ENCODE assay signal across 6 mouse cellular contexts in genomic region chr3:123501798-123502197, GRCm38 (mm10). TPM values are rescaled to one million over a fixed set of nuclear protein-coding genes. Genes with fewer than 3 reads are reported as not detected.
DNase-seq lines count a peak whose midpoint lies in the region; ATAC-seq and TF ChIP-seq lines count a peak whose summit lies in the region.
"Not testable (repeated sequence)": the region's sequence is repeated elsewhere in the genome, so short reads cannot be mapped to it uniquely, and the experiment has no call there.
"Had no signal": no experiment of that assay in that cellular context is flagged by ENCODE, and none has a peak within 500 bp of the region (broad histone marks: within the 10 kb centered on the region; RNA-seq: fewer than 3 reads in every experiment).

No protein-coding gene starts in this region.

- H3K9ac ChIP-seq in MEL (ENCODE audit: control insufficient read depth, low read depth, low read length, poor library complexity, severe bottlenecking); liver, embryonic 12.5 days; stomach, postnatal 0 days (ENCODE audit: low read length): not testable (repeated sequence)

- H3K27ac ChIP-seq in MEL (ENCODE audit: control insufficient read depth, low read depth, low read length); liver, embryonic 12.5 days; stomach, postnatal 0 days (replicated peaks): not testable (repeated sequence)

- not testable (repeated sequence) for H3K79me2 ChIP-seq in MEL (ENCODE audit: control insufficient read depth, insufficient read depth, low read length, poor library complexity)

- peaks cover 0 to 17% of the 10 kb centered on the region in 2 experiments; a peak in 2 of 4 replicates for H3K36me3 ChIP-seq in MEL (ENCODE audit: control insufficient read depth in 1 of 2, insufficient read depth in 2 of 2, low read length in 2 of 2)
- peaks cover 17% of the 10 kb centered on the region for H3K36me3 ChIP-seq in liver, embryonic 12.5 days
- not testable (repeated sequence) for H3K36me3 ChIP-seq in stomach, postnatal 0 days (ENCODE audit: control insufficient read depth, insufficient read depth, low read length)

- WGBS in liver, embryonic 12.5 days (ENCODE audit: insufficient replicate concordance) = 76% methylated on average over 2 of the region's 2 CpGs
- 78% methylated on average over 2 of the region's 2 CpGs for WGBS in stomach, postnatal 0 days

- DNase-seq in 416B (ENCODE audit: low read depth) (peak; percentile 11), MEL (ENCODE audit: low read depth, low spot score) (peak; percentile 62), R1 (ENCODE audit: low read depth, low spot score) (peak; percentile 24)
- not testable (repeated sequence) for DNase-seq in stomach, postnatal 0 days (ENCODE audit: low spot score)

- not testable (repeated sequence) for H3K27me3 ChIP-seq in MEL (ENCODE audit: control insufficient read depth in 1 of 2, insufficient read depth in 2 of 2, low read length in 2 of 2); liver, embryonic 12.5 days (replicated peaks); stomach, postnatal 0 days (ENCODE audit: control insufficient read depth, insufficient read depth, low read length)

- H3K4me2 ChIP-seq in liver, embryonic 12.5 days; stomach, postnatal 0 days (replicated peaks; ENCODE audit: low read depth): not testable (repeated sequence)

- not testable (repeated sequence) for TF ChIP-seq POLR2A in MEL (IDR thresholded peaks at IDR 0.05; ENCODE audit: control insufficient read depth in 1 of 2, insufficient read depth in 1 of 2, low read depth in 1 of 2, low read length in 2 of 2, poor library complexity in 1 of 2)

- H3K9me3 ChIP-seq in MEL (replicated peaks; ENCODE audit: insufficient read depth, low read length); liver, embryonic 12.5 days (replicated peaks); stomach, postnatal 0 days (ENCODE audit: control insufficient read depth, low read length): not testable (repeated sequence)

- TF ChIP-seq RAD21 in MEL (IDR thresholded peaks at IDR 0.05; ENCODE audit: low read depth, low read length) = not testable (repeated sequence)

- H3K4me1 ChIP-seq in MEL (ENCODE audit: control insufficient read depth in 1 of 2, insufficient read depth in 2 of 2, low read length in 2 of 2); liver, embryonic 12.5 days; stomach, postnatal 0 days (replicated peaks; ENCODE audit: control insufficient read depth, insufficient read depth): not testable (repeated sequence)

- 0 out of 2 replicates have a peak, but pooled peaks have one; percentile 37 for ATAC-seq in liver, embryonic 12.5 days
- ATAC-seq in stomach, postnatal 0 days (ENCODE audit: low FRiP score, low TSS enrichment) = peak; percentile 67; the same call in 1 of the 2 replicates

- not testable (repeated sequence) for TF ChIP-seq EP300 in MEL (IDR thresholded peaks at IDR 0.05; ENCODE audit: low read depth in 1 of 2, low read length in 2 of 2); stomach, postnatal 0 days (optimal IDR thresholded peaks at IDR 0.05)

- not testable (repeated sequence) for TF ChIP-seq CTCF in MEL (IDR thresholded peaks at IDR 0.05 in 2 of 3, conservative IDR thresholded peaks at IDR 0.05 in 1 of 3; ENCODE audit: control insufficient read depth in 1 of 3, insufficient read depth in 1 of 3, low read depth in 2 of 3, low read length in 3 of 3, poor library complexity in 1 of 3, severe bottlenecking in 1 of 3); stomach, postnatal 0 days (IDR thresholded peaks at IDR 0.05; ENCODE audit: low read depth)

- not testable (repeated sequence) for H3K4me3 ChIP-seq in MEL (ENCODE audit: control insufficient read depth in 1 of 2, insufficient read depth in 1 of 2, low read depth in 2 of 2, low read length in 2 of 2); liver, embryonic 12.5 days; stomach, postnatal 0 days (ENCODE audit: low read depth, low read length)

TF ChIP-seq in MEL, 35 proteins besides CTCF, POLR2A, EP300 and RAD21:
- TF ChIP-seq TAL1 (IDR thresholded peaks at IDR 0.05; ENCODE audit: low read length) (0 out of 2 replicates have a peak, but pooled peaks have one; percentile 23), TBP (IDR thresholded peaks at IDR 0.05; ENCODE audit: low read depth, low read length) (peak; percentile 95), TCF12 (IDR thresholded peaks at IDR 0.05; ENCODE audit: low read depth, low read length) (peak; percentile 49; the same call in 1 of the 2 replicates), RCOR1 (IDR thresholded peaks at IDR 0.05; ENCODE audit: low read depth, low read length) (peak; percentile 20; the same call in 1 of the 2 replicates)

RNA-seq across cellular contexts. Expression of gene Prss12, which starts 55.1 kb away (rescaled TPM):
- 0.23 and 0.29 TPM in 2 replicates for total RNA-seq in MEL (2012; rRNA removed)
- not detected for polyA plus RNA-seq in MEL (2012; ENCODE audit: insufficient read depth in 1 of 2, insufficient read length in 2 of 2, low read depth in 1 of 2, low replicate concordance in 2 of 2, missing spikeins in 1 of 2)
- polyA plus RNA-seq in liver, embryonic 12.5 days (2016; fragmentation: Nextera tagmentation; extraction: Ambion mirVana) = 0.55 and 0.92 TPM in 2 replicates
- 3.1 and 3.3 TPM in 2 replicates for polyA plus RNA-seq in stomach, postnatal 0 days (2015; fragmentation: Nextera tagmentation; extraction: Ambion mirVana)
- polyA plus RNA-seq: G1E had no signal
